Mouse (Mus musculus): ENCODE measurements around the gene Jade3. TPM values are rescaled to one million over a fixed set of nuclear protein-coding genes. Genes with fewer than 3 reads are reported as not detected.
"Not testable (repeated sequence)": the region's sequence is repeated elsewhere in the genome, so short reads cannot be mapped to it uniquely, and the experiment has no call there.

The Jade3 gene
- 8.3 and 11.3 TPM in 2 replicates for polyA plus RNA-seq (2015; fragmentation: Nextera tagmentation; extraction: Ambion mirVana)

- peak within 1 kb of the TSS; percentile 59 for H3K4me3 ChIP-seq (replicated peaks)
- peak within 1 kb of the TSS; percentile 61 for H3K4me2 ChIP-seq (replicated peaks)
- WGBS: 23% methylated on average over 39 of the region's 67 CpGs
- no peaks in the 10 kb centered on the region for H3K27me3 ChIP-seq (replicated peaks)
- ATAC-seq: peak; percentile 96
- no peaks in the 10 kb centered on the region for H3K9me3 ChIP-seq
- no peaks in the 10 kb centered on the region for H3K4me1 ChIP-seq (replicated peaks)
- no peaks in the 10 kb centered on the region for H3K36me3 ChIP-seq
- peak within 1 kb of the TSS; percentile 80 for H3K27ac ChIP-seq
- peak within 1 kb of the TSS; percentile 57 for H3K9ac ChIP-seq
Measured at GRCm38 (mm10) chrX:20425140-20425838, at the start of gene Jade3. TSS of gene Jade3 (plus strand) at chrX:20425688.

- no peak overlapping the region for H3K27ac ChIP-seq
- ATAC-seq: no peak
- H3K4me1 ChIP-seq (replicated peaks): no peaks in the 10 kb centered on the region
- H3K27me3 ChIP-seq (replicated peaks): no peaks in the 10 kb centered on the region
- no peaks in the 10 kb centered on the region for H3K36me3 ChIP-seq
- WGBS: 72% methylated on average over 7 of the region's 7 CpGs
- no peak overlapping the region for H3K9ac ChIP-seq
- H3K4me2 ChIP-seq (replicated peaks): no peak overlapping the region
- no peaks in the 10 kb centered on the region for H3K9me3 ChIP-seq
- no peak overlapping the region for H3K4me3 ChIP-seq (replicated peaks)
Measured at GRCm38 (mm10) chrX:20379347-20380014, 46.0 kb upstream of the Jade3 start.

GRCm38 (mm10) chrX:20382260-20382659 lies 43.2 kb upstream of the Jade3 start:
- no peak for ATAC-seq
- WGBS: 87% methylated on average over 6 of the region's 6 CpGs
- no peaks in the 10 kb centered on the region for H3K4me1 ChIP-seq (replicated peaks)
- no peak overlapping the region for H3K9ac ChIP-seq
- H3K27ac ChIP-seq: no peak overlapping the region
- no peaks in the 10 kb centered on the region for H3K9me3 ChIP-seq
- H3K4me3 ChIP-seq (replicated peaks): no peak overlapping the region
- no peak overlapping the region for H3K4me2 ChIP-seq (replicated peaks)
- H3K27me3 ChIP-seq (replicated peaks): no peaks in the 10 kb centered on the region
- H3K36me3 ChIP-seq: no peaks in the 10 kb centered on the region

GRCm38 (mm10) chrX:20387006-20387405 lies 38.5 kb upstream of the Jade3 start:
- Histone ChIP-seq H3K27me3 (replicated peaks) (no peaks in the 10 kb centered on the region), H3K9ac (no peak overlapping the region), H3K9me3 (no peaks in the 10 kb centered on the region), H3K27ac (no peak overlapping the region), H3K4me2 (replicated peaks) (no peak overlapping the region), H3K4me1 (replicated peaks) (no peaks in the 10 kb centered on the region), H3K4me3 (replicated peaks) (no peak overlapping the region), H3K36me3 (no peaks in the 10 kb centered on the region)
- no peak for ATAC-seq
- WGBS: 84% methylated on average over 3 of the region's 3 CpGs

GRCm38 (mm10) chrX:20391964-20392363 lies 33.5 kb upstream of the Jade3 start:
- not testable (repeated sequence) for H3K4me2 ChIP-seq (replicated peaks); H3K36me3 ChIP-seq; H3K9me3 ChIP-seq; H3K27ac ChIP-seq; H3K4me1 ChIP-seq (replicated peaks); H3K9ac ChIP-seq; ATAC-seq; H3K27me3 ChIP-seq (replicated peaks); H3K4me3 ChIP-seq (replicated peaks)
- WGBS: 88% methylated on average over 9 of the region's 9 CpGs

GRCm38 (mm10) chrX:20392942-20393341 lies 32.5 kb upstream of the Jade3 start:
- Histone ChIP-seq H3K9me3 (no peaks in the 10 kb centered on the region), H3K4me3 (replicated peaks) (no peak overlapping the region), H3K4me2 (replicated peaks) (no peak overlapping the region), H3K27ac (no peak overlapping the region), H3K36me3 (no peaks in the 10 kb centered on the region), H3K4me1 (replicated peaks) (no peaks in the 10 kb centered on the region), H3K27me3 (replicated peaks) (no peaks in the 10 kb centered on the region), H3K9ac (no peak overlapping the region)
- WGBS: 71% methylated on average over 3 of the region's 3 CpGs
- no peak for ATAC-seq

GRCm38 (mm10) chrX:20404068-20404467 lies 21.4 kb upstream of the Jade3 start:
- Histone ChIP-seq H3K9ac (no peak overlapping the region), H3K27me3 (replicated peaks) (no peaks in the 10 kb centered on the region), H3K9me3 (no peaks in the 10 kb centered on the region), H3K4me3 (replicated peaks) (no peak overlapping the region), H3K27ac (no peak overlapping the region), H3K4me2 (replicated peaks) (no peak overlapping the region), H3K4me1 (replicated peaks) (no peaks in the 10 kb centered on the region), H3K36me3 (no peaks in the 10 kb centered on the region)
- no peak for ATAC-seq
- 85% methylated on average over 4 of the region's 4 CpGs for WGBS

- no peak for ATAC-seq
Measured at GRCm38 (mm10) chrX:20406909-20407308, 18.6 kb upstream of the Jade3 start.

GRCm38 (mm10) chrX:20407676-20408075 lies 17.8 kb upstream of the Jade3 start:
- WGBS: 64% methylated on average over 2 of the region's 2 CpGs
- Histone ChIP-seq H3K4me2 (replicated peaks) (no peak overlapping the region), H3K9ac (no peak overlapping the region), H3K4me1 (replicated peaks) (no peaks in the 10 kb centered on the region), H3K4me3 (replicated peaks) (no peak overlapping the region), H3K27me3 (replicated peaks) (no peaks in the 10 kb centered on the region), H3K9me3 (no peaks in the 10 kb centered on the region), H3K36me3 (no peaks in the 10 kb centered on the region), H3K27ac (no peak overlapping the region)
- ATAC-seq: peak; percentile 68; the same call in 1 of the 2 replicates

More at GRCm38 (mm10) chrX:20406909-20407308, 18.6 kb upstream of the Jade3 start:
- Histone ChIP-seq H3K4me2 (replicated peaks) (no peak overlapping the region), H3K4me1 (replicated peaks) (no peaks in the 10 kb centered on the region), H3K4me3 (replicated peaks) (no peak overlapping the region), H3K27me3 (replicated peaks) (no peaks in the 10 kb centered on the region), H3K36me3 (no peaks in the 10 kb centered on the region), H3K27ac (no peak overlapping the region), H3K9ac (no peak overlapping the region), H3K9me3 (no peaks in the 10 kb centered on the region)
- 83% methylated on average over 2 of the region's 2 CpGs for WGBS

- H3K27me3 ChIP-seq (replicated peaks): no peaks in the 10 kb centered on the region
- H3K36me3 ChIP-seq: no peaks in the 10 kb centered on the region
- H3K4me2 ChIP-seq (replicated peaks): no peak overlapping the region
- H3K27ac ChIP-seq: no peak overlapping the region
- ATAC-seq: no peak
- 90% methylated on average over 4 of the region's 4 CpGs for WGBS
- H3K9ac ChIP-seq: no peak overlapping the region
- H3K4me3 ChIP-seq (replicated peaks): no peak overlapping the region
- H3K4me1 ChIP-seq (replicated peaks): no peaks in the 10 kb centered on the region
- H3K9me3 ChIP-seq: no peaks in the 10 kb centered on the region
Measured at GRCm38 (mm10) chrX:20411382-20411781, 14.1 kb upstream of the Jade3 start.

- Histone ChIP-seq H3K4me3 (replicated peaks) (no peak overlapping the region), H3K4me1 (replicated peaks) (no peaks in the 10 kb centered on the region), H3K27ac (no peak overlapping the region), H3K9ac (no peak overlapping the region), H3K27me3 (replicated peaks) (no peaks in the 10 kb centered on the region), H3K4me2 (replicated peaks) (no peak overlapping the region), H3K36me3 (no peaks in the 10 kb centered on the region), H3K9me3 (no peaks in the 10 kb centered on the region)
- 69% methylated on average over 3 of the region's 3 CpGs for WGBS
- ATAC-seq: no peak
Measured at GRCm38 (mm10) chrX:20412221-20412620, 13.3 kb upstream of the Jade3 start.

GRCm38 (mm10) chrX:20414885-20415622 lies 10.4 kb upstream of the Jade3 start:
- WGBS: 54% methylated on average over 10 of the region's 10 CpGs
- Histone ChIP-seq H3K4me2 (replicated peaks) (no peak overlapping the region), H3K4me1 (replicated peaks) (no peaks in the 10 kb centered on the region), H3K4me3 (replicated peaks) (no peak overlapping the region), H3K9ac (no peak overlapping the region), H3K9me3 (no peaks in the 10 kb centered on the region), H3K27me3 (replicated peaks) (no peaks in the 10 kb centered on the region), H3K36me3 (no peaks in the 10 kb centered on the region), H3K27ac (0 out of 2 replicates have a peak overlapping the region, but pooled peaks have one; percentile 13)
- peak; percentile 95 for ATAC-seq
